Mouse (Mus musculus) kidney, postnatal 25 days (tissue): ENCODE measurements at regions not wholly inside any gene's neighbourhood (a gene's known extent, or its start where the extent isn't known, plus 50 kb on each side); places are given as distances from the start of the nearest gene placed in this dataset.
"Not testable (repeated sequence)": the region's sequence is repeated elsewhere in the genome, so short reads cannot be mapped to it uniquely, and the experiment has no call there.

Experiments
- DNase-seq, 2 experiments: peaks; one replicate each; pipeline ENCODE4 v3.0.0; 2021; ENCODE audit warnings: mixed read lengths in 2 of 2

DNA sequence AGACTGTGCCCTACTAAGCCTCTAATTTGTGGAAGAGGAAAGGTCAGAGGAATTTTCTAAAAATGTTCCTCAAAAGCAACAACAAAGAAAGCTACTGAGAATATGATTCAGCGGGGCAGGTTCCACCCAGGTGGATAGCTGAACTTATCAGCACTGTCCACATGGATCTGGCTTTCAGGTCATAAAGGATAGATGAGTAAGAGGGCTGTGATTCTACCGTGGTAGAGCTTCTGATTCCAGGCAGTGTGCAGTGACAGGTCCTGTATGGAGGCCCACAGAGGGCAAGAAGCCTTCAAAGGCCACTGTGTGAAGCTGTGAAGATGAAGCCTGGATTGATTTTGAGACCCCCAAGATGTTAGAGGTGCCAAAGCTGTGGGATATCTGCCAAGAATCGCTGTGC is 51.8 kb downstream of the Teddm3 start:
- not testable (repeated sequence) for DNase-seq

DNA sequence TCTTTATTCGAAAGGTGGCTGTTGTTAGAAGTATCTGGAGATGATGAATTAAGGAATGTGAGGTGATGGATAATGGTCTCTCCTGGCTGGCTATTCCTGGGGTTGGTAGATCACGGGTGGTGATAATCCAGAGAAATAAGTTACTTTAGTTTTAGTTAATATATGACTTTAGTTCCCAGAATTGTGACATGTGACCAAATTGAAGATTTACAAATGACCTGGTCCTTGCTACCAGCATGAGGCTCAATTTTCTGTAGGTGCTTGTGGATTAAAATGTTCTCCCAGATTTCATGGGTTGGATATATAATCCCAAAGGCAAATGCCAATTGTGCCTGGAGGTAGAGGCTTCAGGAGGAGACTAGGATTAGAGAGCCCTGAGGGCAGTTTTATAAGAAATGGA is 53.7 kb downstream of the Teddm3 start:
- not testable (repeated sequence) for DNase-seq

DNA sequence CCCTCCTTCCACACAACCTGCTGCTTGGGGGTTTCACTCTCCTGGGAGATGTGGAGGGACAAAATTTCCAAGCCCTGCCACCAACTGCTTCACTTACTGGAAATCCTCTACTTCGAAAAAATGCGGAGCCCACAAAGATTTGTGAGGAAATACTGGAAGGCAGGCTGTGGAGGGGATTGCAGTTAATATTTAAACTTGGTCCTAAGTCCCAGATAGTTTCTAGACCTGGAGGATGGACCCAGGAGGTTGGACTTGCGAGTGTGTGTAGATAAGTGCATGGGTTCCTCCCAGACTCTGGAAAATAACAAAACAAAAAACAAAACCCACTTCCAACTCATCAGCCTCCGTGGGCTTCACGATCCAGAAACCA is 79.0 kb downstream of the Teddm3 start:
- DNase-seq, result peak in 1 of 2 experiments; percentile 2

DNA sequence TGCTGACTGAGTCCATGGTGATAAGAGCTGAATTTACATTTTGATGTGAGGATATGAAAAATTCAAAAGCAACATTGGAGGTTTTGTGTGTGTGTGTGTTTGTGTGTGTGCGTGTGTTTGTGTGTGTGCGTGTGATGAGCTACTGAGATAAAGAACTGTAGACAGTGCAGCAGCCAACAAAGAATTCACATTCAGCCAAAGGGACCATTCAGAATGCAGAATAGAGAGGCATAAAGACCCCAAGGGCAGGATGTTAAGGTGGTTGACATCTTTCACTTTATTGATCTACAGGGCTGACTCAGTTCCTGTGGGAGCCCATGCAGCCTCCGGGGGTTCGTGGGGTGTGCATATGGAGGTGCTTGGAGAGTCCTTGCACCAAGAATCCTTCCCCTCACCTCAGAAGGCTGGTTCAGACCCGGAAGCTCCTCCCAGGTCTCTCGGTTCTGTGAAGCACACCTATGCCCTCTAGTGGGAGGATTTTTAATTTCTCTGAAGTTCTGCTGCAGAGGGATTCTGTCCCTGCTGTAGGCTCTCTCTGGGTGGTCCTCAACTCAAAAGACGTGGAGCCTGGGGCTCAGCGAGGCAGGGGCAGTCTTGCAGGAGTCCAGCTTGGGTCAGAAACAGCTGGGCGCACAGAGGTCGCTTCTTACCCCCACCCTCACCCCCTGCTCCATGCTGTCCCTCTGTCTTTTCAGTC is 79.6 kb downstream of the Teddm3 start:
- DNase-seq, result not testable (repeated sequence)

DNA sequence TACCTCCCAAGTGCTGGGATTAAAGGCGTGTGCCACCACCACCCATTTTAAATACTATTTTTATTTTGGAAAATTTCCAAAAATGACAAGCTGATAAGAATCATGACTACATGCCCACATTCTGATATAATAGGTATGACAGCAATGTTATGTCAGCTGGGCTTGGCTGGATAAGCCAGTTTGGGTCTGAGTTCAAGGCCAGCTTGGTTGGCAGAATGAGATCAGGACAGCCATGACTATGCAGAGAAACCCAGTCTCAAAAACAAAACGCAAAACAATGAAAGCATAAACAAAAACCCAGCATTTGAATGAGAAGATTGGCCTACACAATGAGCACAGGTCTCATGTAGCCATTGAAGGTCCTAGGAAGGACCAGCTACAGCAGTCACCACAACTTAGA is 93.6 kb downstream of the Teddm3 start:
- no peak for DNase-seq

DNA sequence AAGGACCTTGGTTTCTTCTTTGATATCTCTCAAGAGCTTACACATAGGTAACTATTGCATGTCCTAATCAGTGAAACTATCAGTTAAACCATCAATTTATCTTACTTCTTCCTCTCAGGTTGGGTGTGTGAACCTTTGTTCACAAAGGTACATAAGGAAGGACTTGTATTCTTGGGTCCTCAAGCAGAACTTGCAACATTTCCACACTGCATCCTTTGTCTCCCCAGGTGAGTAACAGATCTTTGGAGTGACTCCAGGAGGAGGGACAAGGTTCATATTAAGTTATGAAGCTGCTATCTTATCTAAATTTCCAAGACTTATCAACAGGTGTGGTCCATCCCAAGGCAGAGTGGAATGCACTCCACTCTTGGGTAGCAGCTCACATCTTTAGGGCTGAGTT is 99.0 kb downstream of the Teddm3 start:
- DNase-seq, result no peak

DNA sequence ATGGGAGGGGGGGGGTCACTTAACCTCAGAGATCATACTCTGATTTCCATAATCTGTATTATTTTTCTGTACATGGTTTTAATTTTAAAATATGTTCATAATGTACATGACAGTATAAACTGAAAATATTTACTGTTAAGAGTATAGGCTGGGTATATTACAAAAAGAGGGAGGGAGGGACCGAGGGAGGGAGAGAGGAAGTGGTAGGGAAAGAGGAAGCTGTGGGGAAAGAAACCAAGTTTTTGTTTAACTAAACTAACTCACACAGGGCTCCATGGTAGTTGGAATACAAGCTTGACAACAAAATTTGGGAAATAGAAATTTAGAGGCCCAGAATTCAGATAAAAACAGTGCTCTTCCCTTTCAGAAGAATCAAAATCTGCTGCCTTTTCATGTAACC is 131.7 kb downstream of the Teddm3 start:
- DNase-seq, result not testable (repeated sequence)

DNA sequence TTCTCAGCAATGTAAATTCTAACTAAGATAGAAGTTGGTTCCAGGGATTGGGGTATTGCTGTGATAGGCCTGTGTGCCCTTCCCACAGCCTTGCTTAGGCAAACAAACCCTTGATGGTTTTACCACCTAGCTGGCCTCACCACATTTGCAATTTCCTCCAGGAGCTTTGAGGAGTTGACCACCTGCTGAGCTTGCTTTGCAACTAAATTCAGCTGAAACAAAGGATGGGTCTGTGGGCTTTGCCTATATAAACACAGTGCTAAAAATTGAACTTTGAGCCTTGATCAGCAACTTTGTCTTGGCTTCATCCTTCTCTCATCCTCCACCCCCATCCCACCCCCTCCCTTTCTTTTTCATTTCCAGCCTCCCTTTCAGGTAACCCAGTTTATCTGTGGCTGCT is 148.9 kb downstream of the Teddm3 start:
- DNase-seq, result no peak

DNA sequence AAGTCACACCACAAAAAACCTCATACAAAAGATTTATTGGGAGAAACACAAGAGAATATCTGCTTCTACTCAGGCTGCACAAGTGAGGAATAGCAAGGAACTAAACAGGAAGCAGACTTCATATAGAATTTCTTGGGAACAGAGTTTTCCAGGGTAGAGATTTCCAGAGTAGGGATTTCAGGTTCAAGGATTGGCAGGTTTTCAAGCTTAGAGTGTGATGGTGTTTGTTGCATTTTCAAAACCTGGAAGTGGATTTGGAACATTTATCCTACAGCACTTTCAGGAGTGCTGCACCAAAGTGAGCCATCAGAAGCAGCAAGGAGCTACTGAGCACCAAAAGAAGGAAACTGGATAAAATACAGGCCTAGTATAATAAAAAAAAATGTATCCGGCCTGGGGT is 152.7 kb downstream of the Teddm3 start:
- DNase-seq, result no peak

DNA sequence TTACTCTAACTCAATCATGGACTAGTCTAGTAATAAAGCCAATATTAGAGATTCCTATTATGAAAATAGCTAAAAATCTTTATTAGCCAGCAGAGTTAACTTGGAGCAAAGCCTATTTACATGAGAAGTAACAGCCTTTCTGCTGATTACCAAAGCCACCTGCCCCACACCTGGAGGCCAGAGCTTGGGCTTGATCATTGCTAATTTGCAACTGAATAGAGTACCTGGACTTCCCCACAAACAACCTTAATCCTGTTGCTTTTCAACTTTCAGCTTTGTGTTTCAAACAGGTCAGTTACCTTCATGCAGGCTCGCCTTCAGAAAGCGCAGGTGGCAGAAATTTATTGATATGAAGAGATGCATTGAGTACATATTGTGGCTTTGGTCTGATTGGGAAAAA is 163.3 kb downstream of the Teddm3 start:
- no peak for DNase-seq

DNA sequence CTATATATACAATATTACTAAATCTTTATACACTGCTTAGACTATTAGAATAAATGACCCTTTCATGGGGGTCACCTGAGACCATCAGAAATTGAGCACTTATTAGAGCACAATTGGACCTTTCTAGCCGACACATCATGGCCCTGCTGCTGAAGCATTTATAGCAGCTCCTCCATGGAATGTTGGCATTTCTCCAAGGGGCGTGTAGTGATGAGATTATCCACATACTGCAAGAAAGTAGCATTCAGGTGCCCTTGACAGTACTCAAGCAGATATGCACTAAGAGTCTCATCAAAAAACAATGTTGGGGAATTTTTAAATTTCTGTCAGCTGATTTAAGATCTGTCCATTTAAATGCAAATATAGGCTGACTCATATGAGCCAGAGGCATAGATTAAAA is 178.4 kb downstream of the Teddm3 start:
- peak; percentile 41 to 44 for DNase-seq

DNA sequence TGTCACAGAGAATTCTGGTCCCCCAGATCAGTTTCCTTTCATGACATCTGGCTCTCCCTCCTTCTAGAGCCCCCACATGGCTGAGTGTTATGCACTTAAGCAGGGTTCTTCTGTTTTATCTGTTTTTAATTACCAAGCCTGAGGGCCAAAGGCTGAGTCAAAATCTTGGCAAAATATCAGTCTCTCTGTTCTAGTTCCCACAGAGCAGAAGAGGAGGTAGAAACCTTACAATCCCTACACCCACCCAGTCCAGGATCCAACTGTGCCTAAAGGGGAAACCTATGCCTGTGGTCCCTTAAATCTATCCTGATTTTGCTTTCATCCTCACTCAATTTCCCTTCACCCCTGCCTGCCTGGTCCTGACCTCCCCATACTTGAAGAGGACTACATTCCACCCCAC is 181.4 kb downstream of the Teddm3 start:
- no peak for DNase-seq

DNA sequence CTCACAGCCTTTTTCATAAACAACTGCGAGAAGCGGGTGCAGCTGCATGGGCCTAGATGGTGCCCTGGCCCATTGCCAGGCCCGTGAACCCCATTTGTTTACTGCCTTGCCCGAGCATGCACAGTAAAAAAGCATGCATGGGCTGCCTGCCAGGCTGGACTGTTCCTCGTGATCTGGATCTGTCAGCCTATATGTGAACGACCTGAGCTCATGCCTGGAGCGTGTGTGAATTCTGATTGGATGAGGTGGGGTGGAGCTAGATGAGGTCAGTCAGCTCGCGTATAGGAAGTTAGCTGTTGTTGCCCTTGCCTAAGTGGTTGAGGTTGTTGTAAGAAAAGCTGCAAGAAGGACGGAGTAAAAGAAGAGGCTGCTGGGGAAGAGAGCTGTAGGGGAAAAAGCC is 194.9 kb downstream of the Teddm3 start:
- peak; percentile 32 to 60 for DNase-seq

DNA sequence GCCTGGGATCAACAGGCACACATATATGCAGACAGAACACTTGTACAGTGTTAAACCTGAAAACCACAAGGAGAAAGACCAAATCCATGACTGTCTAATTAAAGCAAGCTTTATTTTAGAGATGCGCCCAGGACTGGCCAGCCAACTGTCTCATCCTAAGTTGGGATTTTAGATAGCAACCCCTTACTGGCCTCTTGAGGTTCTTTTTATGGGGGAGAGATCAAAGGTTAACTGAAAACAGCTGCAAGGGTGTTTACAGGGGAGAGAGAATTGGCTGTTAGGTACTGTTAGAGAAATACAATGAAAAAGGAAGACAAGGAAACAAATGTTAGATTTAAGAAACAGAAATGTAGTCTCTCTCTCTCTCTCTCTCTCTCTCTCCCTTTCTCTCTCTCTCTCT is 202.4 kb upstream of the Thpo start:
- DNase-seq, result no peak

DNA sequence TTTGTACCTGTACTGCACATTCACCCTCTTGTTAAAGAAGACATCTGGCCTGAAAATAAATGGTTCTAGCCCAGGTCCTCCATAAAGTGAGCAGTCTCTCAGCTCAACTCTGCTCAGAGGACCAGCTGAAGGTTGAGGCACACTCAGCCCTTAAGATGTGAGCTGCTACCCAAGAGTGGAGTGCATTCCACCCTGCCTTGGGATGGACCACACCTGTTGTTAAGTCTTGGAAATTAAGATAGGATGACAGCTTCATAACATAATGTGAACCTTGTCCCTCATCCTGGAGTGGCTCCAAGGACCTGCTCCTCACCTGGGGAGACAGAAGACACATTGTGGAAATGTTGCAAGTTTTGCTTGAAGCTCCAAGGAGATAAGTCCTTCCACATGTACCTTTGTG is 200.5 kb upstream of the Thpo start:
- not testable (repeated sequence) for DNase-seq

DNA sequence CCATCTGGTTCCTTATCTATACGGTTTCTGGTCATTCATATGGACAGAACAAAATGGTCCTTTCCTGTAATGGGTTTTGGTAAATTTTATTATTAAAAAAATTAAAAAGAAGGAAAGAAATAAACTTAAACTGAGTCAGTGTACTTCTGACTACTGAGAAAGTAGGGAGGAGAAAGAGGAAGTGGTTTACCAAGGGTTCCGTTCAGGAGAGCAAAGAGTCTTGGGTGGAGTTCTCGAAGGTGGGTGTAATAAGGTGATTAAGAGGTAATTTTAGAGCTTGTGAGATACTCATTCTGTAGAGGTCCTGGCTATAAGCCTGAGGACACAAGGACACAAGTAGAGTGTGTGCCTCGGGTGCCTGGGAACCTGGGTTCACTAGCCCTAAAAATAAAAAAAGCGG is 195.7 kb upstream of the Thpo start:
- DNase-seq, result not testable (repeated sequence)

DNA sequence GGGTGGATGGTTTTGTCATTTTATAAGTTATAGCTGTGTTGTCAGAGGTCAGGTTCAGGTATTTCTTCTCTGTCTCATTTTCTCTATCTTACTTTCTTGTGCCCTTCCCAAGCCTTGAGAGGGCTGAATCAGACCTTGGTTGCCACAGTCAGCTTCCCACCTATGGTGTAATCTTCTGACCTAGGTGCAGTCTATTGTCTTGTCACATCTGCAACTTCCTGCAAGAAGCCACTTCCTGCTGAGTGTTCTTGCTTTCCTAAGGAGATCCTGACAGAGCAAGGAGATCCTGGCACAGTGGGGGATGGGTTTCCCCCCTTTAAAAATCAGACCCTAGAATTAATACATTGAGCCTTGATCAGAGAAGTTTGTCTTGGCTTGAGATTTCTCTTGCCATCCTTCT is 191.5 kb upstream of the Thpo start:
- DNase-seq, result not testable (repeated sequence)

DNA sequence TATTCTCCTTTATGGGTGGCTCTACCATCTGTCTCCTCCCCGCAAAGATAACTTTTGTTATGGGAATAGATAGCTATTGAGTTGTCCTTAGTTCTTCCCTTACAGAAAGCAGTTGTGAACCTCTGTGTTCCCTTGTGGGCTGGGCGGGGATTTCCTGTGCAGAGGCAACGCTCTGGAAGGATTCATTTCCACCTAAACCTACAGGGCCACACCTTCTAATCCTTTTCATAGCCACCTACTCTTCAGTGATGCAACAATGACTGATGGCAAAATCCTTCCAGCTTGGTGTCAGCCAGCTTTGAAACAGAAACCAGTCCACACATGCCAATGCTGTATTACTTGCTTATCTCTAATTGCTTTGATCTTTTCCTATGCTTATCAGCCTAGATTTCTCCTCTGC is 176.6 kb upstream of the Thpo start:
- not testable (repeated sequence) for DNase-seq

DNA sequence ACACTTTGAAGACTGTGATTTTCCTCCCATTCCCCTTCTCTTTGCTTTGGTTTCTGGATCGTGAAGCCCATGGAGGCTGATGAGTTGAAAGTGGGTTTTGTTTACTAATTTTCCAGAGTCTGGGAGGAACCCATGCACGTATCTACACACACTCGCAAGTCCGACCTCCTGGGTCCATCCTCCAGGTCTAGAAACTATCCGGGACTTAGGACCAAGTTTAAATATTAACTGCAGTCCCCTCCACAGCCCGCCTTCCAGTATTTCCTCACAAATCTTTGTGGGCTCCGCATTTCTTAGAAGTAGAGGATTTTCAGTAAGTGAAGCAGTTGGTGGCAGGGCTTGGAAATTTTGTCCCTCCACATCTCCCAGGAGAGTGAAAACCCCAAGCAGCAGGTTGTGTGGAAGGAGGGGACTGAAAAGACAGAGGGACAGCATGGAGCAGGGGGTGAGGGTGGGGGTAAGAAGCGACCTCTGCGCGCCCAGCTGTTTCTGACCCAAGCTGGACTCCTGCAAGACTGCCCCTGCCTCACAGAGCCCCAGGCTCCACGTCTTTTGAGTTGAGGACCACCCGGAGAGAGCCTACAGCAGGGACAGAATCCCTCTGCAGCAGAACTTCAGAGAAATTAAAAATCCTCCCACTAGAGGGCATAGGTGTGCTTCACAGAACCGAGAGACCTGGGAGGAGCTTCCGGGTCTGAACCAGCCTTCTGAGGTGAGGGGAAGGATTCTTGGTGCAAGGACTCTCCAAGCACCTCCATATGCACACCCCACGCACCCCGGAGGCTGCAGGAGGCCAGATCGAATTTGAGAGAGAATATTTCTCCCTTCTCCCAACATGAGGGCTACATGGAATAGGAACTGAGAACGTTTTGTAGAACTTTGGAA is 174.4 kb upstream of the Thpo start:
- peak; percentile 41 to 65 for DNase-seq

DNA sequence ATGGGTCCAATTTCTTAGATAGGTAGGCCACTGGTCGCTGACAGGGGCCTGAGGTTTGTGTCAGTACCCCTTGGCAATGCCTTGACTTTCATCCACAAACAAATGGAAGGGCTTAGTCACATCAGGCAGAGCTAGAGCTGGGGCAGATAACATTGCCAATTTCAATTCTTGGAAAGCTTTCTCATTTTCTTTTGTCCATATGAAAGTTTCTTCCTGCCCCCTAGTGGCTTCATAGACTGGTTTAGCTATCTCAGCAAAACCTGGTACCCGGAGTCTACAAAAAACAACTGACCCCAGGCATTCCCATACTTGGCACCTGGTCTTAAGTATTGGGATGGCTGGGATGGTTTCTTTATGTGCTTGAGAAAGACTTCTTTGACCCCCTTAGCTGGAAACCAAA is 161.4 kb upstream of the Thpo start:
- DNase-seq, result peak in 1 of 2 experiments; percentile 29

DNA sequence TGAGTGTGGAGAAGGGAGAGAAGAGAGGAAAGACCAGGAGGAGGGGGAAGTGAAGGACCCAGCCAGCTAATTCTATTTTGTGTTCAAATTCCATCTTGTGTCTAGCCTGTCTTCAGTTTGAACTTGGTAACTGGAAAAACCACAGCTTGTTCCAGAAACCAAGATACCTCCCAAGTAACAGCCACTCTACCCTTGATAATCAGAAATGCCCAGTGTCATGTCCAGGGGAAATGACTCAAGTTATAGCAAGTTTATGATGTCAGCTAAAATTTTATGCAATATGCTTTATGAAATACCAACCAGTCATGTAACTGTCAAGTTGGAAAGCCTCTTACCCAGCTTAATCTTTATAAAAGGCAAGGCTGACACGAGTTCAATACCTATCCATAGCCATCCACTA is 137.4 kb upstream of the Thpo start:
- no peak for DNase-seq

DNA sequence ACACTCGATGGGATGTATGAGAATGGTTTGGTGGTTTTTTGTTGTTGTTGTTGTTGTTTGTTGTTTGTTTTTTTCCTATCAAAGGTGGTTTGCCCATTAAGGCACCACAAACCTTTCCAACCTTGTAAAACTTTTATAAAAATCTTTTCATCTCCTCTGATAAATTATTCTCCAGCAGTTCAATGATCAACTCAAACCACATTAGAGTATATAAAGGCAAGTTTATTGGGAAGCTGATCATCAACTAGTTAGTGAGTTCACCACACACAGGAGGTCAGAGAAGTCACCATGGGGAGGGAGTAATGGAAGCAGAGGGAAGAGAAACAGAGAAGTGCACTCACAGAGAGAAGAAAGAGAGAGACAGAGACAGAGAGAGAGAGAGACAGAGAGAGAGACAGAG is 132.5 kb upstream of the Thpo start:
- DNase-seq, result no peak

DNA sequence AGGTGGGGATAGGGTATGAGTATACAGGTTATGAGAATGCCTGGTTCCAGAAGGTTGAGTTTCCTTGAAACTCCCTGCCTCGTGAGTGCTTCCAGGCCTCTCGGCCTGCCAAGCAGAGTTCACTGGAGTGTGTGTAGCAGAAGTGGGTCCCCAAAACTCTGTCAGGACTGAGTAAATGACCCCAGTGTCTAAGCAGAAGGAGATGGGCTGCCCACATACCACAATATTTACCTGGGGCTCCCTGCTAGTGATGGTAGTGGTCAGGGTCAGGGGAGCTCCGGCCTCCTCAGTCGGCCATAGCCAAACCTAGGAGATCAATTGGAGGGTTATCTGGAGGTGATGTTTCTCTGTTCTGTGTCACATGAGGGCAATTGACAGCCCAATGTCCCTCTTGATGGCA is 126.9 kb upstream of the Thpo start:
- no peak for DNase-seq

DNA sequence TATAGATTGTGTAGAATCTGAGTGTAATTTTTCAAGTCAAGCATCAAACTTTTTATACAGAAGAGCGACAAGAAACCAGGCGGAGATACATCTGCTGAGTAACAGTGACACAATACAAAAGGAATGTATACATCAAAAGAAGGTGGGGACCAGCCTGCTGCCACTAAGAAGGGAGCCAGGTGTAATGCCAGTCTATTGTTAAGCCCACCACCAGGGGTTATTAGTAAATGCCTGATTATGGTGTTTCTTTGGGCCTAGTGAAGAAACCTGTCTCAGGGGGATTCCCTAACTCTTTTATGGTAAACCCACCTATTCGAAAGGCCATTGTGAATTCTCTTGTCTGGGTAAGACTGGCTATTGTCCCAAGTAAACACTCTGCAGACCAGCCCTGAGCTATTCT is 126.3 kb upstream of the Thpo start:
- not testable (repeated sequence) for DNase-seq
